Mouse (Mus musculus) megakaryocyte, adult 5-6 weeks (primary cell): ENCODE results near the gene Nr3c2. TPM values are rescaled to one million over a fixed set of nuclear protein-coding genes. Genes with fewer than 3 reads are reported as not detected.

ENCODE experiments used
- ATAC-seq: 2 replicates; pipeline ENCODE4 v1.8.0; 2016; ENCODE audit warnings: mild to moderate bottlenecking, inconsistent platforms; ENCODE audit not compliant: poor library complexity, severe bottlenecking
- total RNA-seq, 2 experiments: library from RNA; stranded (forward) in 1 of 2; stranded (reverse) in 1 of 2; fragments of 153-499, 151-499 nt in 1 of 2; fragments of 221-1000, 200-1000 nt in 1 of 2; gene quantifications; 2 replicates each; pipeline versions ENCODE4 v1.2.3 to v1.2.4; 2015 to 2017

The Nr3c2 gene
- total RNA-seq, 2 experiments from 2014 or later = 0.15 to 0.16 TPM

GRCm38 (mm10) chr8:77051399-77052275 is 152.4 kb downstream of the Nr3c2 start:
- no peak for ATAC-seq

- no peak for ATAC-seq
Observed at GRCm38 (mm10) chr8:77055492-77056021, 156.3 kb downstream of the Nr3c2 start.

- ATAC-seq = no peak
Observed at GRCm38 (mm10) chr8:77056853-77057252, 157.6 kb downstream of the Nr3c2 start.

- no peak for ATAC-seq
Observed at GRCm38 (mm10) chr8:77082687-77083086, 183.4 kb downstream of the Nr3c2 start.

DNA sequence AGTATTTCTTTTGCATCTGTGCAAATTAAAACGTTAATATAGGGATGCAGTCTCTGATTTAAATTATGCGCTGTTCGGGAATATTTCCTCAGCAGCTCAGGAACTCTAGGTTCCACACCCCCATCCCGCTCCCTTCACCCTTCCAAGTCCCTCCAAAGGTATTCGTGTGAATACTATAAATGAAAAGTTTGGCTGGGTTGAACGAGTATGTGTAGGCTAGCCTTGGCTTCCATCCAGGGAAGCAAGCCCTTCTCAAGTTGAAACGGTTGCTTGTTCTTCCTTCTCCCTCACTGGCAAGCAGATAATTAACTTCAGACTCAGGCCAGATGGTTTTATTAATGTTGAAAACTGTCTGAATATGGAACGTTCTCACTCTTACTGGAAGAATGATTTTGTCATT is 186.8 kb downstream of the Nr3c2 start:
- no peak for ATAC-seq

- no peak for ATAC-seq
Observed at GRCm38 (mm10) chr8:77096721-77097120, 197.5 kb downstream of the Nr3c2 start.

DNA sequence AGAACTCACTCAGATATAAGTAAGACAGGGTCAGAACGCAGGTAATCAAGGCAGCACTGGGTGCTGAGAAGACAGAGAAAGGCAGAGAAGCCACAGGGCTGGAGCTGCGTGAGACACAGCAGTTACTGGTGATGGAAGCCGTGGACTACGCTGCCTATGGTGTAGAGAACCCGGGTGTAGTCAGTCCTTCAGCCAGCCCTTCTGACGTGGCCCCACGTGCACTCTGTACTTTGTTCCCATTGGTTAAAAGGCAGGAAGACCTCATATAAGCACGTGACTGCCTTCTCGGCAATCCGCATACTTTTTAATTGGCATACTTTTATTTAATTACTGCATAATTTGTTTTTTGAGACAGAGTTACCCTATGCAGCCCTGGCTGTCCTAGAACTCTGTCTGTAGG is 198.9 kb downstream of the Nr3c2 start:
- ATAC-seq = no peak

DNA sequence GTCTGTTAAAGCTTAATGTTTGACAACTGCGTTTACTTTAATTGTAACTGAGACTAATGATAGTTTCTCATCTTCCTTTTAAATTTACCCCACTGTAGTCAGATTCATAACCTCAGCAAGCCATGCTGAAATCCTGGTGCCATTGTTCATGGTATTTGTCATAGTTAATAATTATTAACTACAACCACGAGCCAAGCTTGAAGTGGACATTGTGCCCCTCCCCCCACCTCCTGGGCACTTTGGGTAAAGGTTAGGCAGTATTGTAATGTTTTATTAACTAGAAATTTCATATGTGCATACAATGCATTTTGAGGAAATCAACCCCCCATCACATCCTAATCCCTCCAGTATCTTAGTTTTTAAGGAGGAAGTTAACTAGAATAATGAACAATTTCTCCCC is 201.1 kb downstream of the Nr3c2 start:
- no peak for ATAC-seq

DNA sequence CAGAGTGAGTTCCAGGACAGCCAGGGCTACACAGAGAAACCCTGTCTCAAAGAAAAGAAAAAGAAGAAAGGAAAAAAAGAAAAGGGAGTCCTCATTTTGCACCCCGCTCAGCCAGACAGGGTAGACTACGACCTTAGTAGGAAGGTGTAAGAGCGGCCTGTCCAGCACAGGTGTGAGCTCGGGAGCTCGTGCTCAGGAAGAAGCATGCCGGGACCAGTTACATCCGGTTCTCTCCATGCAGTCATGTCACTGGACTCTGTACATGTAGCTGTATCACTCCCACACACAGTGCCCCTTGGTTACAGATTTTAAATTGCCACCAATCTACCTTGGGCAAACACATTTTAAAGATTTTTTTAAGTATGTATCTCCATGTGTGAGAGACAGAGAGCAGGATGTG is 203.6 kb downstream of the Nr3c2 start:
- no peak for ATAC-seq

DNA sequence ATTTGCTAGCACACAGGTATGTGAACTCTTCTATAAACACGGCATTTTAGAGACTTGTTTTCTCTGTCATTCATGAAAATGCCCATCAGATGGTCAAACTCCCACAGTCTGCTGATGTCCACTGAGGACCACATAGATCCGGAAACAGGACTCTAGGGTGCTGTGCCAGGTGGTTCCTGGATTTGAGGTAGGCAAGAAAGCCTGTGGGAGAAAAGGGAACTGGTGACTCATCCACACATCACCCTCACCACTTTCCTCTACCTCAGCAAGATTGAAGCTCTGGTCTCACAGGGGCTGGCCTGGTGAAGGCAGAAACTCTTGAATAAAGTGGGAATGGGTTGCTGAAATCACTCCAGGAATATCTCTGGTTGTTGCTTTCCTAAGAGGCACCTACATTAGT is 213.5 kb downstream of the Nr3c2 start:
- no peak for ATAC-seq

GRCm38 (mm10) chr8:77114769-77115168 is 215.5 kb downstream of the Nr3c2 start:
- ATAC-seq = no peak

GRCm38 (mm10) chr8:77116419-77117079 is 217.3 kb downstream of the Nr3c2 start:
- ATAC-seq = no peak

GRCm38 (mm10) chr8:77120810-77121570 is 221.7 kb downstream of the Nr3c2 start:
- no peak for ATAC-seq

GRCm38 (mm10) chr8:77121571-77121890 is 222.3 kb downstream of the Nr3c2 start:
- ATAC-seq = no peak

DNA sequence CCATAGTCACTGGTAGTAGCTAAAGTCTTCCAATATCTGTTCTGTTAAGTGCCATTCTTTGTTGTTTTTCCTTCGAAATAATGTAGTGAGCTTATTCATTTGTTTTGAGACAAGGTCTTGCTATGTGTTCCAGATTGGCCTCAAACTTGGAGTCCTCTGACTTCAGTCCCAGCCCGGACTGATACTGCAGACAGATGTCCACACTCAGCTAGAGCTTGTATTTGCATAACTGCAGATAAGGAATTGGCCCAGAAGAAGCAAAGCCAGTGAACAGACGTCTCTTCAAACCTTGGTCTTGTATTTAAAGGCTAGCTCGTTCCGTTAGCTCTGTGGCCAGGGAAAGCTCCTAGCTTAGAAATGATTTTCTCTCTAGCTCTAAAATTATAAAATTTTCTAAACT is 223.1 kb downstream of the Nr3c2 start:
- ATAC-seq = no peak

DNA sequence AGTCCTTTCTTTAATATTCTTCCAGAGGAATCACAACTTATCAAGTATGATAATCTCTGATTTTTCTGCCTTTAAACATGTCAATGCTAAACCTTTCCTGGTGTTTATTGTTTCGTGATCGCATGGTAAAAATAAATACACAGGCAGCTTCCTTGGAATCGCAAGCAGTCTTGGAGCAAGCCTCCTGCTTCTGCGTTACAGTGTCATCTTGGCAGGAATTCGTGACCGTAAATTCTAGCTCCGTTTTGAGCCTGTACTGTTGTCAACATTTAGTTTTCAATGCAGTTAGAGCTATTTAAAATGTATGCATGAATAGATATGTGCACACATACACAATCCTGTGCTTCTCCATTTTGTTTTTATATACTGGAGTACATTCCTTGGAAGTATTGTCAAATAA is 226.5 kb downstream of the Nr3c2 start:
- ATAC-seq = no peak

- ATAC-seq = no peak
Observed at GRCm38 (mm10) chr8:77128006-77128405, 228.8 kb downstream of the Nr3c2 start.

GRCm38 (mm10) chr8:77132903-77133637 is 233.8 kb downstream of the Nr3c2 start:
- ATAC-seq = no peak

GRCm38 (mm10) chr8:77133797-77134385 is 234.6 kb downstream of the Nr3c2 start:
- ATAC-seq = no peak

DNA sequence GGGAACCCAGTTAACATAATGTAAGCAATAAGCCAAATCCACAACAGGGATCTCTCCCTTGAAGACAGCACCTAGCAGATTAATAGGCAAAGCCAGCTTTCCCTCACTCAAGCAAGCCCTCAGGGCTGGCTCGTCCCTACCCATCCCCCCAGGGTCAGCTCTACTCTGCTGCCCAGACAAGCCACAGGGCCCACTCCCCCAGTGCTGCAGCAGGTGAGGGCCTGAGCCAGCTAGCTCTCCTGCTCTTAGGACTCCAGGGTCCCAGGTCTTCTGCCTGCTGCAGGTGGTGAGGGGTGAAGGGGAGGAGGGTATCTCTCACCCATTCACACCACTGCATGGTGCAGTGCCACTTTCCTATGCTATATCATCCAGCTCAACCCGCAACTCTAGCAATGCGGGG is 246.0 kb downstream of the Nr3c2 start:
- ATAC-seq = no peak
